In genomic region chr2:91283972-91284371, GRCm38 (mm10) we compare ENCODE assay signal across 14 mouse cellular contexts. TPM values are rescaled to one million over a fixed set of nuclear protein-coding genes. Genes with fewer than 3 reads are reported as not detected.
DNase-seq lines count a peak whose midpoint lies in the region; ATAC-seq and TF ChIP-seq lines count a peak whose summit lies in the region.
"Had no signal": no experiment of that assay in that cellular context is flagged by ENCODE, and none has a peak within 500 bp of the region (broad histone marks: within the 10 kb centered on the region; RNA-seq: fewer than 3 reads in every experiment).

No protein-coding gene starts in this region.

- H3K27ac ChIP-seq in embryonic facial prominence, embryonic 13.5 days, result 0 out of 2 replicates have a peak overlapping the region, but pooled peaks have one; percentile 12
- no peak overlapping the region for H3K27ac ChIP-seq in embryonic facial prominence, embryonic 10.5 days (replicated peaks)
- H3K27ac ChIP-seq in intestine, embryonic 15.5 days, result peak overlapping the region; percentile 27; the same call in 1 of the 2 replicates
- H3K27ac ChIP-seq in intestine, postnatal 0 days (ENCODE audit: low read depth, low read length), result no peak overlapping the region
- 0 out of 2 replicates have a peak overlapping the region, but pooled peaks have one; percentile 34 for H3K27ac ChIP-seq in midbrain, embryonic 16.5 days (ENCODE audit: low read length)
- H3K27ac ChIP-seq in midbrain, embryonic 13.5 days, result no peak overlapping the region
- 0 out of 2 replicates have a peak overlapping the region, but pooled peaks have one; percentile 40 for H3K27ac ChIP-seq in stomach, postnatal 0 days (replicated peaks)
- H3K27ac ChIP-seq: hindbrain, embryonic 14.5 days had no signal

- no peak overlapping the region for H3K4me2 ChIP-seq in embryonic facial prominence, embryonic 13.5 days
- no peak overlapping the region for H3K4me2 ChIP-seq in intestine, embryonic 15.5 days (replicated peaks)
- H3K4me2 ChIP-seq in intestine, postnatal 0 days (replicated peaks; ENCODE audit: low read depth), result no peak overlapping the region
- H3K4me2 ChIP-seq in midbrain, embryonic 16.5 days (ENCODE audit: low read length), result no peak overlapping the region
- H3K4me2 ChIP-seq in midbrain, embryonic 13.5 days (replicated peaks), result no peak overlapping the region
- no peak overlapping the region for H3K4me2 ChIP-seq in stomach, postnatal 0 days (replicated peaks; ENCODE audit: low read depth)
- H3K4me2 ChIP-seq: hindbrain, embryonic 14.5 days; liver, embryonic 11.5 days; midbrain, embryonic 11.5 days had no signal

- H3K4me1 ChIP-seq in embryonic facial prominence, embryonic 13.5 days, result peaks cover 24% of the 10 kb centered on the region
- H3K4me1 ChIP-seq in embryonic facial prominence, embryonic 10.5 days, result peaks cover 22% of the 10 kb centered on the region
- 0 out of 2 replicates have a peak, but pooled peaks cover 4% of the 10 kb centered on the region for H3K4me1 ChIP-seq in intestine, embryonic 15.5 days (replicated peaks)
- H3K4me1 ChIP-seq in intestine, postnatal 0 days (replicated peaks; ENCODE audit: control insufficient read depth, insufficient read depth, low read length), result peaks cover 3% of the 10 kb centered on the region; the same call in 1 of the 2 replicates
- no peaks in the 10 kb centered on the region; the same call in none of the 2 replicates for H3K4me1 ChIP-seq in midbrain, embryonic 16.5 days (ENCODE audit: control insufficient read depth, insufficient read depth, low read length)
- peaks cover 6% of the 10 kb centered on the region for H3K4me1 ChIP-seq in midbrain, embryonic 13.5 days (replicated peaks)
- no peaks in the 10 kb centered on the region for H3K4me1 ChIP-seq in stomach, postnatal 0 days (replicated peaks; ENCODE audit: control insufficient read depth, insufficient read depth)

- ATAC-seq in embryonic facial prominence, embryonic 13.5 days (ENCODE audit: insufficient number of reproducible peaks, insufficient read depth, low FRiP score, low TSS enrichment, low read depth), result no peak
- no peak for ATAC-seq in intestine, embryonic 15.5 days
- ATAC-seq in intestine, postnatal 0 days, result no peak
- ATAC-seq in midbrain, embryonic 16.5 days, result no peak
- ATAC-seq in midbrain, embryonic 13.5 days, result no peak
- no peak for ATAC-seq in stomach, postnatal 0 days (ENCODE audit: low FRiP score, low TSS enrichment)

- H3K27me3 ChIP-seq in embryonic facial prominence, embryonic 13.5 days, result no peaks in the 10 kb centered on the region
- H3K27me3 ChIP-seq in embryonic facial prominence, embryonic 10.5 days (replicated peaks; ENCODE audit: low read depth, poor library complexity, severe bottlenecking), result no peaks in the 10 kb centered on the region
- H3K27me3 ChIP-seq in intestine, embryonic 15.5 days (replicated peaks), result no peaks in the 10 kb centered on the region
- no peaks in the 10 kb centered on the region for H3K27me3 ChIP-seq in intestine, postnatal 0 days (replicated peaks; ENCODE audit: control insufficient read depth, insufficient read depth, low read length)
- H3K27me3 ChIP-seq in midbrain, embryonic 16.5 days (ENCODE audit: control insufficient read depth, insufficient read depth, low read depth, low read length), result no peaks in the 10 kb centered on the region
- H3K27me3 ChIP-seq in midbrain, embryonic 13.5 days, result no peaks in the 10 kb centered on the region
- H3K27me3 ChIP-seq in stomach, postnatal 0 days (ENCODE audit: control insufficient read depth, insufficient read depth, low read length), result no peaks in the 10 kb centered on the region

- TF ChIP-seq EP300 in stomach, postnatal 0 days (optimal IDR thresholded peaks at IDR 0.05), result no peak

- no peaks in the 10 kb centered on the region for H3K9me3 ChIP-seq in embryonic facial prominence, embryonic 13.5 days
- H3K9me3 ChIP-seq in embryonic facial prominence, embryonic 10.5 days, result no peaks in the 10 kb centered on the region
- H3K9me3 ChIP-seq in intestine, embryonic 15.5 days, result no peaks in the 10 kb centered on the region
- no peaks in the 10 kb centered on the region for H3K9me3 ChIP-seq in intestine, postnatal 0 days (ENCODE audit: control insufficient read depth)
- H3K9me3 ChIP-seq in midbrain, embryonic 16.5 days (replicated peaks; ENCODE audit: control insufficient read depth, low read length, poor library complexity, severe bottlenecking), result no peaks in the 10 kb centered on the region
- H3K9me3 ChIP-seq in midbrain, embryonic 13.5 days, result no peaks in the 10 kb centered on the region; the same call in 1 of the 2 replicates
- no peaks in the 10 kb centered on the region for H3K9me3 ChIP-seq in stomach, postnatal 0 days (ENCODE audit: control insufficient read depth, low read length)

- DNase-seq in embryonic facial prominence, embryonic 10.5 days (ENCODE audit: low spot score), result no peak
- no peak for DNase-seq in stomach, postnatal 0 days (ENCODE audit: low spot score)
- no peak for DNase-seq in left cerebral cortex, adult 9 months (ENCODE audit: low spot score in 2 of 2)
- DNase-seq: heart, adult 11 months; right cerebral cortex, postnatal 14 days; thymus, adult 18-20 months had no signal

- no peak overlapping the region for H3K4me3 ChIP-seq in embryonic facial prominence, embryonic 13.5 days
- H3K4me3 ChIP-seq in embryonic facial prominence, embryonic 10.5 days, result no peak overlapping the region
- no peak overlapping the region for H3K4me3 ChIP-seq in intestine, embryonic 15.5 days (replicated peaks)
- H3K4me3 ChIP-seq in intestine, postnatal 0 days (ENCODE audit: low read depth, low read length), result no peak overlapping the region
- no peak overlapping the region for H3K4me3 ChIP-seq in midbrain, embryonic 16.5 days (ENCODE audit: low read depth, low read length)
- no peak overlapping the region for H3K4me3 ChIP-seq in midbrain, embryonic 13.5 days (replicated peaks)
- H3K4me3 ChIP-seq in stomach, postnatal 0 days (ENCODE audit: low read depth, low read length), result no peak overlapping the region

- 77% methylated on average over 3 of the region's 3 CpGs for WGBS in embryonic facial prominence, embryonic 13.5 days
- WGBS in embryonic facial prominence, embryonic 10.5 days, result 83% methylated on average over 3 of the region's 3 CpGs
- 84% methylated on average over 3 of the region's 3 CpGs for WGBS in intestine, embryonic 15.5 days
- WGBS in intestine, postnatal 0 days, result 60% methylated on average over 3 of the region's 3 CpGs
- 83% methylated on average over 3 of the region's 3 CpGs for WGBS in midbrain, embryonic 16.5 days
- WGBS in midbrain, embryonic 13.5 days, result 84% methylated on average over 3 of the region's 3 CpGs
- WGBS in stomach, postnatal 0 days, result 68% methylated on average over 3 of the region's 3 CpGs

- no peaks in the 10 kb centered on the region for H3K36me3 ChIP-seq in embryonic facial prominence, embryonic 13.5 days
- H3K36me3 ChIP-seq in embryonic facial prominence, embryonic 10.5 days (replicated peaks), result peaks cover 4% of the 10 kb centered on the region
- H3K36me3 ChIP-seq in intestine, embryonic 15.5 days, result no peaks in the 10 kb centered on the region
- H3K36me3 ChIP-seq in intestine, postnatal 0 days (ENCODE audit: control insufficient read depth, insufficient read depth), result no peaks in the 10 kb centered on the region
- no peaks in the 10 kb centered on the region for H3K36me3 ChIP-seq in midbrain, embryonic 16.5 days (ENCODE audit: control insufficient read depth, insufficient read depth, low read length)
- H3K36me3 ChIP-seq in midbrain, embryonic 13.5 days, result peaks cover 22% of the 10 kb centered on the region
- no peaks in the 10 kb centered on the region for H3K36me3 ChIP-seq in stomach, postnatal 0 days (ENCODE audit: control insufficient read depth, insufficient read depth, low read length)

- H3K9ac ChIP-seq in embryonic facial prominence, embryonic 13.5 days, result no peak overlapping the region
- H3K9ac ChIP-seq in intestine, embryonic 15.5 days, result no peak overlapping the region
- H3K9ac ChIP-seq in intestine, postnatal 0 days (ENCODE audit: low read depth, low read length), result no peak overlapping the region
- H3K9ac ChIP-seq in midbrain, embryonic 16.5 days (ENCODE audit: low read depth, low read length), result no peak overlapping the region; the same call in 1 of the 2 replicates
- no peak overlapping the region for H3K9ac ChIP-seq in midbrain, embryonic 13.5 days (replicated peaks)
- no peak overlapping the region for H3K9ac ChIP-seq in stomach, postnatal 0 days (ENCODE audit: low read length)
- H3K9ac ChIP-seq: hindbrain, embryonic 14.5 days had no signal

- TF ChIP-seq CTCF in intestine, postnatal 0 days (IDR thresholded peaks at IDR 0.05; ENCODE audit: low read depth), result no peak
- no peak for TF ChIP-seq CTCF in stomach, postnatal 0 days (IDR thresholded peaks at IDR 0.05; ENCODE audit: low read depth)

RNA-seq across cellular contexts. Expression of gene Arfgap2, which starts 19.2 kb away (rescaled TPM):
- 81.8 and 90.6 TPM in 2 replicates for polyA plus RNA-seq in embryonic facial prominence, embryonic 13.5 days (2015; fragmentation: Nextera tagmentation; extraction: Ambion mirVana)
- 101 and 102 TPM in 2 replicates for polyA plus RNA-seq in embryonic facial prominence, embryonic 10.5 days (2016; fragmentation: Nextera tagmentation; extraction: Ambion mirVana)
- 72.0 and 75.6 TPM in 2 replicates for polyA plus RNA-seq in intestine, embryonic 15.5 days (2015; fragmentation: Nextera tagmentation; extraction: Ambion mirVana)
- 37.6 and 39.0 TPM in 2 replicates for polyA plus RNA-seq in intestine, postnatal 0 days (2015; fragmentation: Nextera tagmentation; extraction: Ambion mirVana)
- polyA plus RNA-seq in midbrain, embryonic 16.5 days (2015; fragmentation: Nextera tagmentation; extraction: Ambion mirVana), result 73.0 and 74.4 TPM in 2 replicates
- 82.6 and 84.5 TPM in 2 replicates for polyA plus RNA-seq in midbrain, embryonic 13.5 days (2015; fragmentation: Nextera tagmentation; extraction: Ambion mirVana)
- 46.7 and 48.1 TPM in 2 replicates for polyA plus RNA-seq in stomach, postnatal 0 days (2015; fragmentation: Nextera tagmentation; extraction: Ambion mirVana)

RNA-seq across cellular contexts. Expression of gene Pacsin3, which starts 28.2 kb away (rescaled TPM):
- polyA plus RNA-seq in embryonic facial prominence, embryonic 13.5 days (2015; fragmentation: Nextera tagmentation; extraction: Ambion mirVana), result 42.1 and 44.2 TPM in 2 replicates
- 33.4 and 33.6 TPM in 2 replicates for polyA plus RNA-seq in embryonic facial prominence, embryonic 10.5 days (2016; fragmentation: Nextera tagmentation; extraction: Ambion mirVana)
- 21.3 and 22.3 TPM in 2 replicates for polyA plus RNA-seq in intestine, embryonic 15.5 days (2015; fragmentation: Nextera tagmentation; extraction: Ambion mirVana)
- 6.5 and 7.3 TPM in 2 replicates for polyA plus RNA-seq in intestine, postnatal 0 days (2015; fragmentation: Nextera tagmentation; extraction: Ambion mirVana)
- polyA plus RNA-seq in midbrain, embryonic 16.5 days (2015; fragmentation: Nextera tagmentation; extraction: Ambion mirVana), result 9.7 and 17.5 TPM in 2 replicates
- 15.6 and 16.2 TPM in 2 replicates for polyA plus RNA-seq in midbrain, embryonic 13.5 days (2015; fragmentation: Nextera tagmentation; extraction: Ambion mirVana)
- 46.2 and 52.2 TPM in 2 replicates for polyA plus RNA-seq in stomach, postnatal 0 days (2015; fragmentation: Nextera tagmentation; extraction: Ambion mirVana)

RNA-seq across cellular contexts. Expression of gene Ddb2, which starts 47.2 kb away (rescaled TPM):
- 20.0 and 23.6 TPM in 2 replicates for polyA plus RNA-seq in embryonic facial prominence, embryonic 13.5 days (2015; fragmentation: Nextera tagmentation; extraction: Ambion mirVana)
- polyA plus RNA-seq in embryonic facial prominence, embryonic 10.5 days (2016; fragmentation: Nextera tagmentation; extraction: Ambion mirVana), result 9.3 and 9.9 TPM in 2 replicates
- 14.8 and 17.4 TPM in 2 replicates for polyA plus RNA-seq in intestine, embryonic 15.5 days (2015; fragmentation: Nextera tagmentation; extraction: Ambion mirVana)
- polyA plus RNA-seq in intestine, postnatal 0 days (2015; fragmentation: Nextera tagmentation; extraction: Ambion mirVana), result 4.4 and 6.1 TPM in 2 replicates
- 18.1 and 18.4 TPM in 2 replicates for polyA plus RNA-seq in midbrain, embryonic 16.5 days (2015; fragmentation: Nextera tagmentation; extraction: Ambion mirVana)
- polyA plus RNA-seq in midbrain, embryonic 13.5 days (2015; fragmentation: Nextera tagmentation; extraction: Ambion mirVana), result 15.1 TPM in 2 replicates
- 11.0 and 12.5 TPM in 2 replicates for polyA plus RNA-seq in stomach, postnatal 0 days (2015; fragmentation: Nextera tagmentation; extraction: Ambion mirVana)

Comparison
In these comparisons a context has a peak if more than half of its experiments do, and no peak if none do; other contexts are left out.
1. H3K27ac ChIP-seq: peak in embryonic facial prominence, embryonic 13.5 days (single experiment), intestine, embryonic 15.5 days (single experiment), midbrain, embryonic 16.5 days (single experiment) and stomach, postnatal 0 days (single experiment); none in embryonic facial prominence, embryonic 10.5 days (single experiment), intestine, postnatal 0 days (single experiment) and midbrain, embryonic 13.5 days (single experiment).